Mouse (Mus musculus) hindbrain, postnatal 0 days (tissue): ENCODE results near the gene Filip1l. TPM values are rescaled to one million over a fixed set of nuclear protein-coding genes. Genes with fewer than 3 reads are reported as not detected.

ENCODE experiments used
- ATAC-seq: fragments of 200-750 bp; cut with Nextera tagmentation; 2 replicates; pipeline ENCODE4 v1.8.0; 2017; ENCODE audit warnings: mild to moderate bottlenecking, moderate TSS enrichment, moderate library complexity
- DNase-seq: peaks from one replicate; pipeline ENCODE4 v3.0.0-alpha.2; 2015; ENCODE audit warnings: low spot score
- H3K27ac ChIP-seq: fragments of 300-500 bp; sonication (generic); 2 replicates; pipeline ENCODE4 v1.5.1; 2014; ENCODE audit warnings: mild to moderate bottlenecking
- H3K27me3 ChIP-seq: fragments of 300-500 bp; sonication (generic); 2 replicates; pipeline ENCODE4 v1.6.1; 2014; ENCODE audit warnings: low read length, mixed read lengths; ENCODE audit not compliant: insufficient read depth
- H3K36me3 ChIP-seq: fragments of 300-500 bp; sonication (generic); 2 replicates; pipeline ENCODE4 v1.6.1; 2014; ENCODE audit warnings: low read length, mixed read lengths; ENCODE audit not compliant: insufficient read depth
- H3K4me1 ChIP-seq: fragments of 300-500 bp; sonication (generic); 2 replicates; pipeline ENCODE4 v1.6.1; 2014; ENCODE audit warnings: antibody characterized with exemption, low read length, mixed read lengths; ENCODE audit not compliant: insufficient read depth
- H3K4me2 ChIP-seq: fragments of 300-500 bp; sonication (generic); 2 replicates; pipeline ENCODE4 v1.6.1; 2014; ENCODE audit warnings: low read depth, mild to moderate bottlenecking, low read length, moderate library complexity, mixed read lengths
- H3K4me3 ChIP-seq: fragments of 300-500 bp; sonication (generic); 2 replicates; pipeline ENCODE4 v1.5.1; 2014; ENCODE audit warnings: low read length
- H3K9ac ChIP-seq: fragments of 300-500 bp; sonication (generic); replicated peaks from 2 replicates; pipeline ENCODE4 v1.6.1; 2014; ENCODE audit warnings: mild to moderate bottlenecking, low read length, moderate library complexity, mixed read lengths
- H3K9me3 ChIP-seq: fragments of 300-500 bp; sonication (generic); 2 replicates; pipeline ENCODE4 v1.6.1; 2016; ENCODE audit warnings: low read length, mixed read lengths
- CTCF ChIP-seq: IDR thresholded peaks from 2 replicates; pipeline ENCODE4 v1.5.1; 2016; ENCODE audit warnings: antibody characterized with exemption, control low read depth, low read depth
- WGBS: fragments of 180-500 bp; shearing (Covaris S2); extraction: QIAGEN DNeasy Blood & Tissue Kit; methylation state at CpG from one replicate; pipeline ENCODE4 v1.1.7; 2014; 5-methylcytosine and 5-hydroxymethylcytosine counted together
- polyA plus RNA-seq: library from polyadenylated mRNA; unstranded; fragments of >200 nt; fragmentation: Nextera tagmentation; extraction: Ambion mirVana; gene quantifications from 2 replicates; pipeline ENCODE4 v1.2.1, GENCODE M21; 2015
- total RNA-seq: library from RNA; depleted of rRNA; stranded (reverse); fragments of >200 nt; gene quantifications from 2 replicates; pipeline ENCODE4 v1.2.3, GENCODE M21; 2014

The Filip1l gene
- total and polyA plus RNA-seq, 2 experiments from 2014 or later = 1.0 to 1.8 TPM

- Histone ChIP-seq H3K9me3 (no peaks in the 10 kb centered on the region), H3K4me1 (no peaks in the 10 kb centered on the region), H3K27ac (no peak overlapping the region), H3K36me3 (no peaks in the 10 kb centered on the region), H3K4me3 (no peak overlapping the region), H3K9ac (no peak overlapping the region), H3K27me3 (no peaks in the 10 kb centered on the region), H3K4me2 (no peak overlapping the region)
- ATAC-seq = no peak
- TF ChIP-seq CTCF = no peak
- 76% methylated on average over 4 of the region's 4 CpGs for WGBS
- no peak for DNase-seq
These were observed 35.8 kb upstream of the Filip1l start for GRCm38 (mm10) chr16:57317127-57317526.

DNA sequence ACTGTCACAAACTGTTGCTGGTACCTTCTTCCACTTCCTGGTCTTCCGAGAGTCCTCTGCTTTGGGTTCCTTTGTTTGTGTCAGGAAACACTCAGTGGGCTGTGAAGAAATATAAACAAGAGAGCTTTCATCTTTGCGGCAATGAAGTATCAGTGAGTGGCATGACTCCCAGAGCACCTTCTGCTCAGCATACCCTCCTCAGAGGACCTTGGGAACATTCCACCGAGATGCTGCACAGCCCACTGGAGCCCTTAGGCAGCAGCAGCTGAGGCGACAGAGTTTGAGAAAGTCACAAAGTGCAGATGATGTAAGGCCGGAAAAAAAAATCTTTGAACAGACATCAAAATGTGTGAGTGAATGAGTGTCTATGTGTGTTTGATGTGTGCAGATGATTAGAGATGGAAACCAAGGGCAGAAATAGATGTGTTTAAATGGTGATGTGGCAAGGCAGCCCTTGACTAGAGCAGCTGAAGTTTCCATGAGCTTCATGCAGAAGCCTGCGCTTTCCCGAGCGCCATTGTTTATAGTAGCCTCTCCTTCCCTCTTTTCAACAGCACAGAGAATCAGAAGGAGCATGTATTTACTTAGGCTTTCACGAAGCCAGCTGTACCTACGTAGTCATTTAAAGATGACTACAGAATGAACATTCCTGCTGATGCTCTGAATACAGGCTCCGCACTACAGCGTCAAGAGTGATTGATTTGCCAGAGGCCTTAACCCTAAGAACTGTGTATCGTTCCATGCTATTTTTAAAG, 34.8 kb upstream of the Filip1l start:
- TF ChIP-seq CTCF = no peak
- ATAC-seq = no peak
- WGBS = 62% methylated on average over 13 of the region's 13 CpGs
- H3K4me1 ChIP-seq = no peaks in the 10 kb centered on the region
- H3K27ac ChIP-seq = no peak overlapping the region
- no peak overlapping the region for H3K4me3 ChIP-seq
- no peaks in the 10 kb centered on the region for H3K9me3 ChIP-seq
- H3K36me3 ChIP-seq = no peaks in the 10 kb centered on the region
- no peak overlapping the region for H3K9ac ChIP-seq
- no peaks in the 10 kb centered on the region for H3K27me3 ChIP-seq
- no peak for DNase-seq
- H3K4me2 ChIP-seq = no peak overlapping the region

GRCm38 (mm10) chr16:57318637-57319125, 34.2 kb upstream of the Filip1l start:
- Histone ChIP-seq H3K27me3 (no peaks in the 10 kb centered on the region), H3K27ac (no peak overlapping the region), H3K4me2 (no peak overlapping the region), H3K4me1 (no peaks in the 10 kb centered on the region), H3K9me3 (no peaks in the 10 kb centered on the region), H3K36me3 (no peaks in the 10 kb centered on the region), H3K4me3 (no peak overlapping the region), H3K9ac (no peak overlapping the region)
- ATAC-seq = no peak
- no peak for TF ChIP-seq CTCF
- DNase-seq = no peak
- WGBS = 81% methylated on average over 8 of the region's 8 CpGs

DNA sequence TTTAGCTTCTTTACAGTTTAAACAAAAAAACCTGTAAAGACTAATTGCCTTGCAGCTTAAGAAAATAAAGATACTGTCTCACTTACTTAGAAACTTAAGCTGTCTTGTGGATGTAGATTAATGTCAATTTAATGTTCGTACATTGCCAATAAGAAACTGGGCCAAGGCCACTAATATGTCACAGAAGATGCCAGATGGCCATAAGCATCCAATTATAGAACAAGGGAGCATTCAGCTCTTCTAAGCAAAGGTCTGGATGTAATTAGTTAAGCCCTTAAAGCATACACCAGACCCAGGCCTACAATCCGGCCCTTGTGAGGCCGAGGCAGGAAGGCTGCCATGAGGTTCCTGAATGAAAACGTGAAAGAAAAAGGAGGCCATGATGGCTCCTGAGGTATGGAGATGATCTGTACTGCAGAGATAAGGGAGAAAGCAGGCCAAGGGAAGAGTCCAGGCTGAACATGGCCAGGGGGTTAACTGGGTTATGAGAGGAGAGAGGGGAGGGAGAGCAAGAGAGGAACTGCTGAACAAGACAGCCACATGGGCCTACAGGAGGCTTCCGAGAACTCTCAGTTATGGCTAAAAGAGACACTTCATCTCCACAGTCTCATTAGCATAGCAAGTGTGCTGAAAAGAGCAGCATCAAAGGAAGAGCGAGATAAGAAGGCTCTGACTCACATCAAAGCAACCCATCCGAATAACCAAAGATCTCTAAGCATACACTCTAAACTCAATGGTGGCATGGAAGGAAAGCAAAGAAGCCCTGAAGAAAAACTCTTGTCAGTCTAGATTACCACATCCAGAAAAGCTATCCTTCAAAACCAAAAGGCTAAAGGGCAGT, 33.4 kb upstream of the Filip1l start:
- H3K9me3 ChIP-seq = no peaks in the 10 kb centered on the region
- ATAC-seq = no peak
- no peak overlapping the region for H3K4me2 ChIP-seq

DNA sequence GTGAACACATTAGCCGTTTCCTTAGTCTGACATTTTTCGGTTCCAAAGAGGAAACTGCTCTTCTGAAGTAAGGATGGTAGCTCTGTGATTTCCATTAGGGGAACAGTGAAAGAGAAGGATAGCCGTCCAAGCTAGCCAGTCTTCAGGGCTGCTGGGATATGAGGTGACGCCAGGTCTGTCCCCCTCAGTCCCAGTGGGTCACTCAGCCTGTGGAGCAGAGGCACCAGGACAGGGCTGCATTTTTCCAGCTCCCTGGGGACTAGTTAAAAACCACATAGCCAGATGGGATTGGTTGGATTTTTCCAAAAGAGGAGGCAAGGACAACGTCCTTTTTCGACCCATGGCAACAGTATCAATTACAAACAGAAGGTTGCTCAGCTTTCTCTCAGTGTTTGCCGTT, 25.9 kb upstream of the Filip1l start:
- DNase-seq (no peak), ATAC-seq (no peak)
- Histone ChIP-seq H3K4me2 (no peak overlapping the region), H3K27ac (no peak overlapping the region), H3K9me3 (no peaks in the 10 kb centered on the region), H3K4me1 (no peaks in the 10 kb centered on the region), H3K4me3 (no peak overlapping the region), H3K36me3 (no peaks in the 10 kb centered on the region), H3K27me3 (no peaks in the 10 kb centered on the region), H3K9ac (no peak overlapping the region)
- 75% methylated on average over 7 of the region's 7 CpGs for WGBS
- TF ChIP-seq CTCF = no peak

More for the DNA sequence above, 33.4 kb upstream of the Filip1l start:
- TF ChIP-seq CTCF = no peak
- Histone ChIP-seq H3K27ac (no peak overlapping the region), H3K27me3 (no peaks in the 10 kb centered on the region), H3K4me3 (no peak overlapping the region), H3K9ac (no peak overlapping the region), H3K36me3 (no peaks in the 10 kb centered on the region), H3K4me1 (no peaks in the 10 kb centered on the region)
- 66% methylated on average over 7 of the region's 7 CpGs for WGBS
- no peak for DNase-seq

DNA sequence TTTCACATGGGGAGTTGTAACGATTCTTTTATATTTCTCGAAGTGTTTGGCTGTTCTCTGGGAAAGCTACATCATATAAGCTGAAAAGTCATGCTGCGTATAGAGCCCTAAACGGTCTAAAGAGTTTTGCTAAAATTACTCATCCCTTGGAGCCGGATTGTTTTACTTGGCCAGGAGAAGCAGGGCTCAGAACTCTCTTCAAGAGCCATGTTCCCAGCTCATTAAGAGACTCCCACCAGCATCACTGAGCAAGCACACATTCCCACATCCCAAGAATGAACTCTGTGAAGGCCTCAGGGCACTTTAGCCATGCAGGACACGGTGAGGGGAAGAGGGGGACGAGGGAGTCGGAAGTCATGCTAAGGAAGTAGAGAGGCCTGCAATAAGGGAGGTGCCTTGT, 23.9 kb upstream of the Filip1l start:
- Histone ChIP-seq H3K4me2 (no peak overlapping the region), H3K9ac (no peak overlapping the region), H3K27ac (no peak overlapping the region), H3K4me3 (no peak overlapping the region), H3K4me1 (no peaks in the 10 kb centered on the region), H3K9me3 (no peaks in the 10 kb centered on the region), H3K27me3 (no peaks in the 10 kb centered on the region), H3K36me3 (no peaks in the 10 kb centered on the region)
- ATAC-seq (no peak), DNase-seq (no peak)
- WGBS = 83% methylated on average over 8 of the region's 8 CpGs
- TF ChIP-seq CTCF = no peak

GRCm38 (mm10) chr16:57330111-57330510, 22.8 kb upstream of the Filip1l start:
- WGBS = 80% methylated on average over 2 of the region's 2 CpGs
- H3K36me3 ChIP-seq = no peaks in the 10 kb centered on the region
- H3K9me3 ChIP-seq = no peaks in the 10 kb centered on the region
- TF ChIP-seq CTCF = no peak
- H3K4me3 ChIP-seq = no peak overlapping the region
- H3K4me1 ChIP-seq = no peaks in the 10 kb centered on the region
- ATAC-seq (no peak), DNase-seq (no peak)
- no peak overlapping the region for H3K4me2 ChIP-seq
- H3K27ac ChIP-seq = no peak overlapping the region
- no peak overlapping the region for H3K9ac ChIP-seq
- no peaks in the 10 kb centered on the region for H3K27me3 ChIP-seq
